Comparison of ENCODE assay signal across 8 mouse cellular contexts in genomic region chr7:26778474-26778873, GRCm38 (mm10). TPM values are rescaled to one million over a fixed set of nuclear protein-coding genes. Genes with fewer than 3 reads are reported as not detected.
A peak's percentile ranks its signal among the peaks of the same experiment; 100 is the strongest.
DNase-seq lines count a peak whose midpoint lies in the region.

No protein-coding gene starts in this region.

- peak; percentile 6 for DNase-seq in gastrocnemius, postnatal 10 days
- DNase-seq in gastrocnemius, postnatal 25 days, result no peak
- peak; percentile 5 for DNase-seq in A20 (ENCODE audit: low read depth, low spot score)
- DNase-seq in adrenal gland, adult 8-10 months, result peak; percentile 49
- peak; percentile 8 to 28 for DNase-seq in frontal cortex, postnatal 14 days (ENCODE audit: low spot score in 2 of 2)
- DNase-seq in layer of hippocampus, postnatal 36 days, result peak; percentile 12 to 18
- peak; percentile 13 to 45 for DNase-seq in right cerebral cortex, adult 2 months (ENCODE audit: low spot score in 2 of 2)
- DNase-seq in gastrocnemius, adult 8-10 months (ENCODE audit: low spot score in 2 of 2), result no peak

RNA-seq across cellular contexts. Expression of gene Cyp2b19, which starts 21.5 kb away (rescaled TPM):
- not detected for total RNA-seq in gastrocnemius, postnatal 10 days (2021)
- total RNA-seq in gastrocnemius, postnatal 25 days (2021), result not detected
- total RNA-seq in adrenal gland, adult 8-10 months (2022), result not detected
- not detected for total RNA-seq in layer of hippocampus, postnatal 36 days (2021)
- not detected for total RNA-seq in gastrocnemius, adult 8-10 months (2022)

RNA-seq across cellular contexts. Expression of gene Cyp2g1, which starts 30.2 kb away (rescaled TPM):
- not detected for total RNA-seq in gastrocnemius, postnatal 10 days (2021)
- total RNA-seq in gastrocnemius, postnatal 25 days (2021), result not detected
- under 1 TPM in 1 of 4 experiments, not detected in 3; 0.31 TPM for total RNA-seq in adrenal gland, adult 8-10 months (2022)
- total RNA-seq in layer of hippocampus, postnatal 36 days (2021), result not detected
- not detected for total RNA-seq in gastrocnemius, adult 8-10 months (2022)

RNA-seq across cellular contexts. Expression of gene Cyp2a5, which starts 56.6 kb away (rescaled TPM):
- total RNA-seq in gastrocnemius, postnatal 10 days (2021), result not detected
- not detected for total RNA-seq in gastrocnemius, postnatal 25 days (2021)
- total RNA-seq in adrenal gland, adult 8-10 months (2022), result 1 to 10 TPM in 2 of 4 experiments, not detected in 2; 1.1 to 1.7 TPM
- total RNA-seq in layer of hippocampus, postnatal 36 days (2021), result not detected
- total RNA-seq in gastrocnemius, adult 8-10 months (2022), result under 1 TPM in 1 of 4 experiments, not detected in 3; 0.88 TPM

Comparison
In these comparisons a context has a peak if more than half of its experiments do, and no peak if none do; other contexts are left out.
1. DNase-seq: peak in gastrocnemius, postnatal 10 days (single experiment), A20 (single experiment), adrenal gland, adult 8-10 months (single experiment), frontal cortex, postnatal 14 days (2 of 2), layer of hippocampus, postnatal 36 days (2 of 2) and right cerebral cortex, adult 2 months (2 of 2); none in gastrocnemius, postnatal 25 days (single experiment) and gastrocnemius, adult 8-10 months (0 of 2).